Mouse (Mus musculus): ENCODE measurements at regions not wholly inside any gene's neighbourhood (a gene's known extent, or its start where the extent isn't known, plus 50 kb on each side); places are given as distances from the start of the nearest gene placed in this dataset.

DNA sequence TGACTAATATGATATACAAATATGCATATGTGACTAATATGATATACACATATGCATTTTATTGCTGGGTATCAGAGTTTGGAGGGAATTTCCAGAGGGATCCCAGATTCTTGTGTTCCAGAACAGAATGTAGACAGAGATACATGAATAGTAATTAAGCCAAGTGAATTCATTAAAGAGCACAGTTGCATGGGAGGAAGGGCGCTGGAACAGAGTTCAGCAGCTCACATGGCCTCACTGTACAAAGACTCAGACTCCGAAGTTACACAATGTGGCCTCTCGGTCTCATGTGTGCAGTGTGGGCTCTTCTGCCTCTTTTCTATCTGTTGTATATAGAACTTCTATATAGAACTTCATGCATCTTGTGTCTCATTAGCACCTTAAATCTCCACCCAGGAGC, 196.8 kb upstream of the Rbfox1 start:
- intact Hi-C loops (cut with DNase I): no loop called here
- DNase-seq: no peak

DNA sequence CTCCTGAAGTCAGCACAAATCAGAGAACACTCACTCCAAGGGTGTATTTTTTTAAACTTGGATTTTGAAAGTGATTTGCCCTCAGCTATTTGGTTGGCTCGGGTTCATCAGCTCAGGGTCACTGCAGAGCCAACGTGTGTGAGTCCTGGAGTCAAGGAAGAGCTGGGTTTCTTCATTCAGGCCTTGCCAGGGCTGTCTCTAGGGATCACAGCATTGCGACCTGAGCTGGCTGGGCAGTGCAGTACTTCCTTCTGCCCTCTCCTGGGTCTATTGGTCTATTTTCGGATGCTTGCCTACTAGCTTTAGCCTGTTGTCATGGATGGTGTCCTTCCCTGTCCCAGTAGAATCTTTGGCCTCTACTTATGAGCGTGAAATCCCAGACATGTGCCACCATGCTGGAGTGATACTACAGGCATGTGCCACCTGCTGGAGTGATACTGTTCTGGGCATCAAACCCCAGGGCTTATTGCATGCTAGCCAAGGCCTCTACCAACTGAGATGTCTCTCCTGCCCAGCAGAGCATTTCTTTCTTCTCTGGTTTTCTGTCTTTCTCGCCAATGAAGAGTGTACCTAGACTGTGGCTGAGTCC, 211.7 kb upstream of the Rbfox1 start:
- intact Hi-C loops (cut with DNase I): no loop called here
- DNase-seq: peak; percentile 26

DNA sequence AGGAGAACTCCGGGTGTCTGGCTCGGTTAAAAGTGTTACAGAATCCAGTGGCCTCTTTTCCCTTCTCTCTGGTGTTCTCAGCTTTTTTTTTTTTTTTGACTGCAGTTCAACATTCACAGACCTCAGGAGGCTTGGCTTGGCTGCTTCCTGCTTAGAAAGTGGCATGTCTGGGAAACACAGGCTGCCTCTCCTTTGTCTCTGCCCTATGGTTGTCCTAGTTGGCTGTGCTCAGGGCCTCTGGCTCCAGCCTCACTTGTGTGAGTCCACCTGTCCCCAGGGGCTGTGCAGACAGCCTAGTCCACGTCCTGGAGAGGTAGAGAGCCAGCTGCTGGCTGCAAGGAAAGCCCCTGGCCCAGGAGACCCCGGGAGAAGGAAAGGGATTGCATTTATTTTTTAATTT, 212.3 kb upstream of the Rbfox1 start:
- intact Hi-C loops (cut with DNase I): no loop called here
- DNase-seq: peak; percentile 69

DNA sequence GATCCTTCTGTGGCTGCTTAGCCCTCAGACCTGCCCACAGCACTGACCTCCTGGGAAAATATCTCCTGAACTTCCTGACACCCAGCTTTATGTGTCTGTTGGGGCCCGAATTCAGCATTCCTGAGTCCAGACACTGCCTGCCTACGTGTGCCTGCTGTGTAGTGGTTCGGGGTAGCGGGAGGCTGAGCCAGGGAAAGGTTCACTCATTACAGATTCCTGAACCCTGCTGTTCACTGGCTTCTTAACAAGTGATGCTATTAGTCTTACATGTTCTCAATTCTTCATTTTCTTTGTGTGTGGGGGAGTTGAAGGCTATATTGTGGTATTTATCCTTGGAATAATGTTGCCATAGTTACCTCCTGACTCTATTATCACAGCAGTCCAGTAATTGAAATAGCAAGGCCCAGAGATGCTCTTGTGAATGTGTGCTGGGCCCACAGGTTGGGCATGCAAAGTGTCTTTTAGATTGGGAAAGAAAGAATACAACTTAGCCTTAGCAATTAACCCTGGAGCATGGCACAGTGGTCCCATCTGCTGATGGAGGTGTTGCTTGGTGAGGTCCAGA, 216.7 kb upstream of the Rbfox1 start:
- intact Hi-C loops (cut with DNase I): no loop called here

DNA sequence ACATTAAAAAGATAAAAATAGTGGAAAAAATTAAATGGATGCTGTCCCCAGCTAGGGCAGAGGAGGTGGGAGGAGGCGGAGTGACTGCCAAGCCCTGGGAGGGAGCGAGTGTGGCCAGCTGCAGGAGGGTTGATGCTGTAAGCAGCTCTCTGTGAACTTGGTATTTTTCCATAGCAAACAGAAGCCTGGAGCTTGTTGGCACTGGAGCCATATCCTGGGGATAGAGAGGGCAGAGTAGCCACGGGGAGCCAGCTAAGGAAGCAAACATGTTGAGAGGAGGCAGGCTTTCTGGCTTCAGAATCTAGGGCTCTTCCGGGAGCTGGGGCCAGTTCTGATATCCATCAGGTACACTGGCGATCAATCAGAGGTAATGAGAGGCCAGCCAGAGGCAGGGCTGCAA, 223.2 kb upstream of the Rbfox1 start:
- intact Hi-C loops (cut with DNase I): no loop called here
- DNase-seq: peak; percentile 65

More for the DNA sequence above, 216.7 kb upstream of the Rbfox1 start:
- no peak for DNase-seq

DNA sequence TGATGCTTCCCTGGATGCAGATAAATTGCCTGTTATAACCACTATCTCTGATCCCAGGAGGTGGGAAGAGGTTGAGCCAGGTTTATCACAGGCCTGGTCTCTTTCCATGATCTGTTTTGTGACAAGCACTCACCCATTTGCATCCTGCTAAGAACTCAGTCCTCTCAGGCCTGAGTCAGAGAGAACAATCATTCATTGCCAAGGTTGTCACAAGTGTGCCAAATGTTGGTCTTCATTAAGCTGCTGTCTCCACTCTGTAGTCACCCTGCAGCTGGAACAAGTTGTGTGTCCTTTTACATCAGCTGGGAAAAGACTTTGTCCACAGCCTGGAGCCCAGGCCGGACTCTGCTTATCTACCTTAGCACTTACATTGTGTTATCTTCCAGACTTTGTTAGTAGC, 233.6 kb upstream of the Rbfox1 start:
- intact Hi-C loops (cut with DNase I): no loop called here

DNA sequence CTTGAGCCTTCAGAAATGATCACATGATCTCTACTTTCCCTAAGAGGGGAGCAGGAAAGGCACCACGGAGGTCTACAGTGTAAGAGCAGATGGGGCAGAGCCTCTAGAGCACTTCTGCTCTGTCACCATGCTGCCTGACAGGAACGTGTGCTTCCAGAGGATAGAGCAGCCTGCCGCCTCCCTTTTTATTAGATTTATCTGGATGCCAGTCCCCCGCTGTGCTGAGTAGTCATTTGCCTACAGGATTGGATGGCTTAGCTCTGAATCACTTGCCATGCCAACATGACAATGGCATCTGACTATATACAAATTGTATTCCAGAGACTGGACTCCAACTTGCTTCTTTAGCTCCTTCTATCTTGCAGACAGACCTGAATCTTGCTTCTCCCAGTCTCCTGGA, 234.2 kb upstream of the Rbfox1 start:
- peak; percentile 8 for DNase-seq
- intact Hi-C loops (cut with DNase I): no loop called here

More for the DNA sequence above, 233.6 kb upstream of the Rbfox1 start:
- DNase-seq: no peak

DNA sequence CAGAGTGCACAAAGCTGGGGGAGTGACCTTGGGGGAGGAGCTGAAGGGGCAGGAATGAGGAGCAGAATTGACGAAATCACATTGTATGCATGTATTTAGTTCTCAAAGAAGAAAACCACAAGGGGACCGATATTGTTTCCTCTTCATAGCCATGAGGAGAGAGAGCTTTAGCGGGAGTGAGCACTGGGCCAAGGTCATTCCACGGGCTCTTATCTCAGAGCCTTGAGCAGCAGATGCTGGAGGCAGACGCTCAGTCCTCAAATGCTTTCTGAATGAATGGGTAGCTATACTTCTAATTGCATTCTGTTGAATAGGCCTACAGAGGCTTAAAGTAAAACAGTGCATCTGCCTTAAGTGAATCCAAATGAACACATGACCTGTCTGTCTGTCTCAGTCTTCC, 245.2 kb upstream of the Rbfox1 start:
- intact Hi-C loops (cut with DNase I): no loop called here
- DNase-seq: no peak

DNA sequence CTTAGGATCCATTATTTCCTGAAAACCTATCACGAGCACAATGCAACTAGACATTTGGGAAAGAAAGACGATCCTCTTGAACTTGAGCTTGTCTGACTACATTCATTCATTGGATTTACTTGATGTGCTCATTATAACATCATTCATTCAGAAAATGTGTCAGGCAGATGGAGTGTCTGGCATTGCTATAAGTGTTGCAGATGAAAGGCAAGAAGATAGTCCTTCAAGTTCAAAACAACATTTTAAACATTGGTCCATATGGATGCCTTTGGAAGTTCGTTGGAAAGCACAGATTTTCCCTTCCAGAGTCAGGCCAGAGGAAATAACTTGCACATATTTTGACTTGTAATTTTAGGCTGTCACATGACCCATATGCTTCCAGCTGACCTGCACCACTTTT, 255.2 kb upstream of the Rbfox1 start:
- intact Hi-C loops (cut with DNase I): no loop called here
- no peak for DNase-seq

DNA sequence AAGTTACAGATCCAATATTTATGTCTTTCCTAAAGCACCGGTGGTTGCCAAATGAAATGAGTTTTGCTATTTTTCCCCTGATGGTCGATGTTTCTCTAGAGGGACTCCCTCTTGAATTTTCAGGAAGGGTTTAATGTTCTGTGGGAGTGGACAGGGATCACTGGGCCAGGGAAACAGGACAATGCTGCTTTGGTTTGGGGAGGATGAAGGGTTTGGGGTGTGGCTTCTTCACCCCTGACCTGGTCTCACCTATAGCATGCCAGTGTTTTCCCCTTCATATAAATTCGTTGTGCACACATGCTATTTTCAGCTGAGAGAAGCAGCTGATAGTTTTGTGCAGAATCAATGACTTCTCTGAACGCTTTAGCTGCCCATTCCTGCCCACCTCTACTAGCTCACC, 257.2 kb upstream of the Rbfox1 start:
- no peak for DNase-seq
- intact Hi-C loops (cut with DNase I): no loop called here

DNA sequence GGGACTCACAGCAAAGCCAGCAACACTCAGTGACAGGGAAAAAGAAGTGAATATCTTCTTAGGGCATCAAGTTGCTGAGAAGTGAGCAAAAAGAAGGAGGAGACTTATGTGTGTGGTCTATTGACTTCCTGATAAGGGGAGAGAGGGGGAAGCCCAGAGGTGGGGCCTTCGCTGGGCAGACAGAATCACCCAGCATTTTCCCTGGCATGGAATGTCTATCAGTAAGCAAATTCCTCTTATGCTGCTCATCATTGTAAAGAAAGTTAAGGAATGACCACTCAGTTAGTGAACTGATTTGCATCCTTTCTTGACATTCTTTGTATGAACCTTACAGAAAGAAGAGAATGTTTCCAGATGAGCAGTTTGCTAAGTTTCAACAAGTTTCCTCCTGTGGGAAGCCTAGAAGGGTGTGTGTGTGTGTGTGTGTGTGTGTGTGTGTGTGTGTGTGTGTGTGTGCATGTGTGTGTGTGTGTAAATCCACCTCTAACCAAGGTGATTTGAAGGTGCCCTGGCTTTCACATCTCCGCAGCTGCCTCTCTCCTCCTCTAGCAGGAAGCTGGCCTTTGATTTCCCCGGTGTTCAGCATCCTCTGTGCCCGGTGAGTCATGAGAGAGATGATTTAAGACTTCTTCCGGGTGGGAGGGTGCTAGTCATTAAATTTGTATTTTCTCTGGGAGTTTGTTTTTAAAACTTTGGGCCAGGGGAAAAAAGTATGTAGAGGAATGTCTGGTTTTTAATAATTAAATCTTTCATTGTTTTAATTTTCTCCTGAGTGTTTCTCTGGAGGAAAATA, 257.8 kb upstream of the Rbfox1 start:
- intact Hi-C loops (cut with DNase I): no loop called here
- DNase-seq: no peak

DNA sequence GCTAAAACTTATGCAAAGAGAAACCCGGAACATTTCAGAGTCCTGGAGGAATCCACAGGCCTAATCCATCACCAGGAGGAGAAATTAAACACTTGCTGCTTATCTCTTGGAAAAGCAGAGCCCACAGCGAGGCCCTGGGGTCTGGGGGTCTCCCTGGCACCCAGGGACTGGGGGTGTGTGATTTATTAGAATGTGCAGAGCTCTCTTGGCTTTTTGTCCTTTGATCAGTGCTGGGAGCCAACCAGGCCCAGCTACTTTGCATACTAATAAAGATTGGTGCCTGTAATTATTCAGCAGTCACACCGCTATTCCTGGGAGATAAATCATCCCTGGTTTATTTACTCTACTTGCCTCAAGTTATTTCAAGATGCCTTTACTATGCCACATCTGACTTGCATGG, 260.0 kb upstream of the Rbfox1 start:
- no peak for DNase-seq
- intact Hi-C loops (cut with DNase I): no loop called here

DNA sequence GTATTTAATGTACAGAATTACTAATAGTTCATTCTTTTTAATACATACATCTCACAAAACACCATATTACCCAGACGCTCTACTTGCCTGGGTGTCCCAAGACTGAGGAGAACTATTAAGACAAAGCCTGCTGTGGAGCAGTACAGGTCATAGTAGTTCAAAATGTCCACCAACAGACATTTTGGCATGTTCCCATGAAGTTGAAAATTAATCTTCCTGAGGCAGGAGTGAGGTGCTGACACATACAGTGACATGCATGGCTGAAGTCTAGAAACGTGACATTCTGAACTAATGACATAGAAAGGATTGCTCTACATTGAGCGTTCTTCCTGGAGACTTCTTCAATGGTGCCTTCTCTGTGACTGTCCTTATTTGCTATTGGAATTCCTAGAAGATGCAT, 264.6 kb upstream of the Rbfox1 start:
- intact Hi-C loops (cut with DNase I): no loop called here

DNA sequence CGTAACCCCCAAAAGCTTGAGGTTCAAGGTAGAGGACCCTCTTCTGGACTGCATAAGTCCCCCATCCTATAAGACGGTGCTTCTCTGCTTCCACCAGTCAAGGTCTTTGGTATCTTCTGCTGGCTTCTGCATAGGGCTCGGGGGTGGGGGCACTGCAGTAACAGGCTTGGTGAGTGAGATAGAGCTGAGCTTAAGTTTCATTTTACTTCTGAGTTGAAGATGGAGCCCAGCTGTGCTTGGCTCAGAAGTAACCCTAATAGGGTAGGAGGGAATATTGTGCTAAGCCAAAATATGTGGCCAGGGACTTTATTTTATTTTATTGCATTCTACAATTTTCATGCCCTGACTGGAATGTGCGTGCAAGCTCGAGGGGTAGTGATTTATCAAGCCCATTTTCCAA, 268.8 kb upstream of the Rbfox1 start:
- no peak for DNase-seq
- intact Hi-C loops (cut with DNase I): no loop called here

More for the DNA sequence above, 264.6 kb upstream of the Rbfox1 start:
- DNase-seq: no peak

DNA sequence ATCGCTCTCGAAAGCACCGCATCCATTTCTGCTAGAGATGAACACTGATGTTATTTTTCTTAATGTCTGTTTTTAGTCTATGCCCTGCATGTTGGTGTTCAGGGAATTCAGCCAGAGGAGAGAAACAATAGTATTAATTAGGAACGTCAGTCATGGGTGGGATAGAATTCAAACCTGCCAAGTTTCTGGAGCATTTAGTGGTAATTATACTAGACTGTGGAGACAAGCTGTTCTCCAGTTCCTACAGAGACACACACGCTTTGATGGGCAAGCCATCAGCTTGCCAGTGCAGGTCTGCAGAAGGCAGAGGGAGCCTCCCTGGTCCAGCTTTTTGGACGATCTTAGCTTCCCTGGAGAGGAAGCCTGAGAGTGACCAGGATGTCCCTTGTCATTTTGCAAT, 289.8 kb upstream of the Rbfox1 start:
- intact Hi-C loops (cut with DNase I): no loop called here
- peak; percentile 5 for DNase-seq

DNA sequence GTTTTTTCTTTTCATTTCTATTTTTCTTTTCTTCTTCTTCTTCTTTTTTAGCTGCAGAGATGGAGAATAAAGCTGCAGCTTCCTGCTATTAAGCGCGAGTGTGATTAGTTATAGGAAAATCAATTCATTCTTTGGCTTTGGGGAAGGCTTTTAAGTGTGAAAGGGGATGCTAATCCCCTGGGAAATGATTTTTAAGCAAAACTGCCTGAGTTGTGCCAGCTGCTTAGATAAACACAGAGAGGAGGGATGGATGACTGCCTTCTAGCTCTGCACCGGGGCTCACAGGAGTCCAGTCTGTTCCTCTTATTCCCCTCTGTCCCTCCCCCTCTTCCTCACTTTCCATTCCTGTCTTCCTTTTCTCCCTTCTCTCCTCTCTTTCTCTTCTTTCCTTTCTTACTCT, 306.8 kb upstream of the Rbfox1 start:
- intact Hi-C loops (cut with DNase I): no loop called here
- no peak for DNase-seq

DNA sequence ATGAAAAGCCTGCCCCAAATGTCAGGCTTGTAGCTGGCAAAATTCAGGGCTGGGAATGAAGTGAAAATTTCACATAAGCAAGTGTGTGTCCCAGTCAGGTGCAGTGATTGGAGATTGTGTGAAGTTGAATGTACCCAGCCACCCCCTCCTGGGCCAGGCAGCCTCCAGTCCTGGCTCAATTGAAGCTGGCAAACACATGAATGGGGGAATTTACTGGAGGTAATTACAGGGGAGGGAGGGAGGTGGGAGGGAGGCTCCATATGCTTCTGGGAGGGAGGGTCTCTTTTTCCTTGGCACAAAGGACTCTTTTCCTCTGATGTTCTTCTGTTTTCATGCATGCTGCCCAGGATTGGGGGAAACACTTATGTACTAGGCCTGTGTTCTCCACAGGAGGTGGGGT, 312.4 kb upstream of the Rbfox1 start:
- peak; percentile 14 for DNase-seq

DNA sequence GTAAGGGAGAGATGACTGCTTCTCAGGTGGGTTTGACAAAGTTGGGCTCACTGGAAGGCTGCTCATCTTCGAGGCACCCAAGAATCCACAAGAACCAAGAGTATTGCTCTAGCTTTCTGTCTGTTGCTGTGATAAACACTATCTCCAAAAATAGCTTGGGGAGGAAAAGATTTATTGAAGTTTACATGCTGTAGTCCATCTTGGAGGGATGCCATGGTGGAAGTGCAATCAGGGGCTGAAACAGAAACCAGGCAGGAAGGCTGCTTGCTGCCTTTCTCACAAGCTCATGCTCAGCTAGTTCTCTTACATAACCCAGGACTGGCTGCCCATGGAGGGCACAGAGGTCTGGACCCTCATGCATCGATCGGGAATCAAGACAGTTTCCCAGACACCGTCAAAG, 314.5 kb upstream of the Rbfox1 start:
- intact Hi-C loops (cut with DNase I): no loop called here
- DNase-seq: no peak

More for the DNA sequence above, 312.4 kb upstream of the Rbfox1 start:
- intact Hi-C loops (cut with DNase I): no loop called here

DNA sequence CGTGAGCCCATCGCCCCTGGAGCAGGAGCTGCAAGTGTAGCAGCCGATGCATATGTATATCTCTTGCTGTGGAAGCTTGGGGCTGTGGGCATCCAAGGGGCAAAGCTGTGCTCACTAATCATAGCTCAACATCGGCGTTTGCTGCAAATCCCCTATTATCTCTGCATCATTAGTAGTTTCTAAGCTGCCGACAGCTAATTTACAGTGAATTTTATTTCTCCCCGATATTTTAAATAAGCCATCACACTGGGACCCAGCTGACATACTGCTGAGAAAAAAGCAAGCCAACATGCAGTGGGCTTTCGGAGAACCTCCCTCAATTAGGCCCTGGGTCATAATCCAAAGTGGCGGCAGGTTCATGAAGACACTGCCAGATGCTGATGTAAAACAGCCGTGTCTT, 313.3 kb upstream of the Eef2kmt start:
- intact Hi-C loops (cut with DNase I): no loop called here
- DNase-seq: no peak

DNA sequence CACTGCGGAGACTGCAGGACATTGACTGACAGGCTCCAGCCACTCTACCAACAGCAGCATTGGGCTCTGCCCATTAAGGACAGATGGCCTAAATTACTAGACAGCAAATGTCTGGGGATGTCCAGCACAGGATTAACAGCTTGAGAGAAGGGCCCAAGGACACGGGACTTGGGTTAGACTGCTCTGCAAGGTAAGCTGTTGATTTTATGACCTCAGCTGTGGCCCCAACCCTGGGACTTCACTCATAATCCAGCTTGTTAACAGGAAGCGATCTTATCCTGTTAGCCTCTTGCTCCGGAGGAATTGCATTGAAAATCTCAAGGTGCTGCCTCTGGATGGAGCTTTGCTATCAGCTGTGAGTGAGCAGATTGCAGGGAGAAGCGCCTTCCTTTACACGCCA, 293.2 kb upstream of the Eef2kmt start:
- no peak for DNase-seq
- intact Hi-C loops (cut with DNase I): no loop called here

DNA sequence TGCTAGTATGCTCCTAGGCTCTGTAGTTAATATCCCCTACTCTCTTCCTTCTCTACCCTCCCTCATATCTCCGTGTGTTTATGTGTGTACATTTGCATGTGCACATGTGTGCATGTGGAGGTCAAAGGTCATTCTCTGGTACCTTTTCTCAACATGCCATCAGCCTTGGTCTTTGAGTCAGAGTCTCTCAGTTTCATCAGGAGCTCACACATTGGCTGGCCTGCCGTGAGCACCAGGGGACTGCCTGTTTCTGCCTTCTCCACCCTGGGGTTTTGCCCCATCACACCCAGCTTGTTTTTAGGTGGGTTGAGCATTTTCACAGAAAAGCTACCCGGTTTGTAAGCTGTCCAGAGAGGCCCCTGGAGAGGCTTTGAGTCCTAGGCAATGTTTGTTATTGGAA, 292.8 kb upstream of the Eef2kmt start:
- intact Hi-C loops (cut with DNase I): no loop called here
- no peak for DNase-seq

DNA sequence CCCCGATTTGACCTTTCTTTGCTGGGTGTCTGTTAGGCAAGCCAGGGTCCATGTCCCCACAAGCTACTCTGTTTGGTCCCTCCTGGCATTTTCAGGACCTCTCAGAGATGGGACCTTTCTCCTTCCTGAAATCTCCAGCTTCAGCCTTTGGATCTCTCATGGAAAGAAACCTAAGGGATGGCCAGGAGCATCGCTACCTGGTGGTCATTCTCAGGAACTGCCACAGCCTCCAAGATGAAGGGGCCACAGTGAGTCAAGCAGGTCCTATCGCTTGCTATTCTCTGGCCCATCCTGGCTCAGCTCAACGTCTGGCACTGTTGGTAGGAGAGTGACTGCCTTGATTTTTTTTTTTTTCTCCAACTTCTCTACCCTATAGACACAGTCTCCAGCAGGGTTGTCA, 291.0 kb upstream of the Eef2kmt start:
- intact Hi-C loops (cut with DNase I): no loop called here
- no peak for DNase-seq

Measured in left cerebral cortex, postnatal 4 days (tissue).